Mouse (Mus musculus) forebrain, embryonic 16.5 days (tissue): Measurements from ENCODE around the gene Zbtb34. TPM values are rescaled to one million over a fixed set of nuclear protein-coding genes. Genes with fewer than 3 reads are reported as not detected.

ENCODE experiments used
- ATAC-seq: fragments of 200-750 bp; cut with Nextera tagmentation; 2 replicates; pipeline ENCODE4 v1.8.0; 2017; ENCODE audit warnings: mild to moderate bottlenecking, moderate library complexity
- H3K27ac ChIP-seq: fragments of 300-500 bp; sonication (generic); 2 replicates; pipeline ENCODE4 v1.5.1; 2014; ENCODE audit warnings: low read length, control low read depth
- H3K27me3 ChIP-seq: fragments of 300-500 bp; sonication (generic); replicated peaks from 2 replicates; pipeline ENCODE4 v1.6.1; 2014; ENCODE audit warnings: low read length; ENCODE audit not compliant: control insufficient read depth, insufficient read depth
- H3K36me3 ChIP-seq: fragments of 300-500 bp; sonication (generic); 2 replicates; pipeline ENCODE4 v1.6.1; 2014; ENCODE audit not compliant: control insufficient read depth, insufficient read depth
- H3K4me1 ChIP-seq: fragments of 300-500 bp; sonication (generic); replicated peaks from 2 replicates; pipeline ENCODE4 v1.6.1; 2014; ENCODE audit warnings: low read length; ENCODE audit not compliant: control insufficient read depth, insufficient read depth
- H3K4me2 ChIP-seq: fragments of 300-500 bp; sonication (generic); 2 replicates; pipeline ENCODE4 v1.6.1; 2014; ENCODE audit warnings: mild to moderate bottlenecking, low read length, control low read depth
- H3K4me3 ChIP-seq: fragments of 300-500 bp; sonication (generic); replicated peaks from 2 replicates; pipeline ENCODE4 v1.5.1; 2014; ENCODE audit warnings: mild to moderate bottlenecking, low read length, control low read depth
- H3K9ac ChIP-seq: fragments of 300-500 bp; sonication (generic); replicated peaks from 2 replicates; pipeline ENCODE4 v1.6.1; 2014; ENCODE audit warnings: low read depth, low read length, control low read depth
- H3K9me3 ChIP-seq: fragments of 300-500 bp; sonication (generic); 2 replicates; pipeline ENCODE4 v1.6.1; 2016; ENCODE audit warnings: low read length; ENCODE audit not compliant: control insufficient read depth
- WGBS: fragments of 180-500 bp; shearing (Covaris S2); extraction: QIAGEN DNeasy Blood & Tissue Kit; methylation state at CpG from one replicate; pipeline ENCODE4 v1.1.7; 2014; 5-methylcytosine and 5-hydroxymethylcytosine counted together
- polyA plus RNA-seq: library from polyadenylated mRNA; unstranded; fragments of >200 nt; fragmentation: Nextera tagmentation; extraction: Ambion mirVana; gene quantifications from 2 replicates; pipeline ENCODE4 v1.2.1, GENCODE M21; 2015

The Zbtb34 gene
- polyA plus RNA-seq, 1 experiment from 2014 or later, result 10.1 TPM

- Histone ChIP-seq H3K4me2 (no peak overlapping the region), H3K36me3 (peaks cover 24% of the 10 kb centered on the region), H3K9ac (no peak overlapping the region), H3K27me3 (no peaks in the 10 kb centered on the region), H3K27ac (no peak overlapping the region), H3K9me3 (no peaks in the 10 kb centered on the region), H3K4me1 (peaks cover 17% of the 10 kb centered on the region), H3K4me3 (no peak overlapping the region)
- WGBS, result 88% methylated on average over 11 of the region's 11 CpGs
- no peak for ATAC-seq
These were observed 20.2 kb upstream of the Zbtb34 start for GRCm38 (mm10) chr2:33451038-33451978.

GRCm38 (mm10) chr2:33449119-33449873 lies 18.2 kb upstream of the Zbtb34 start:
- Histone ChIP-seq H3K27me3 (no peaks in the 10 kb centered on the region), H3K36me3 (peaks cover 22% of the 10 kb centered on the region), H3K4me2 (no peak overlapping the region), H3K9me3 (no peaks in the 10 kb centered on the region), H3K27ac (no peak overlapping the region), H3K4me1 (peaks cover 17% of the 10 kb centered on the region), H3K9ac (no peak overlapping the region), H3K4me3 (no peak overlapping the region)
- ATAC-seq, result no peak
- WGBS, result 89% methylated on average over 22 of the region's 22 CpGs

GRCm38 (mm10) chr2:33446796-33447195 lies 15.7 kb upstream of the Zbtb34 start:
- Histone ChIP-seq H3K9me3 (no peaks in the 10 kb centered on the region), H3K4me2 (no peak overlapping the region), H3K4me1 (no peaks in the 10 kb centered on the region), H3K9ac (no peak overlapping the region), H3K36me3 (peaks cover 7% of the 10 kb centered on the region), H3K4me3 (no peak overlapping the region), H3K27ac (no peak overlapping the region), H3K27me3 (no peaks in the 10 kb centered on the region)
- ATAC-seq, result no peak
- 70% methylated on average over 1 of the region's 1 CpGs for WGBS

- H3K4me1 ChIP-seq, result peaks cover 3% of the 10 kb centered on the region; the same call in 1 of the 2 replicates
- no peak overlapping the region for H3K4me2 ChIP-seq
- no peak overlapping the region for H3K4me3 ChIP-seq
- ATAC-seq, result no peak
- 88% methylated on average over 5 of the region's 5 CpGs for WGBS
- peaks cover 1% of the 10 kb centered on the region for H3K36me3 ChIP-seq
- H3K27me3 ChIP-seq, result no peaks in the 10 kb centered on the region
- no peaks in the 10 kb centered on the region for H3K9me3 ChIP-seq
- H3K27ac ChIP-seq, result no peak overlapping the region
- no peak overlapping the region for H3K9ac ChIP-seq
These were observed 14.6 kb upstream of the Zbtb34 start for GRCm38 (mm10) chr2:33445741-33446140.

- no peak overlapping the region for H3K4me2 ChIP-seq
- peaks cover 5% of the 10 kb centered on the region; the same call in 1 of the 2 replicates for H3K4me1 ChIP-seq
- ATAC-seq, result no peak
These were observed 13.7 kb upstream of the Zbtb34 start for GRCm38 (mm10) chr2:33444862-33445261.

GRCm38 (mm10) chr2:33444358-33444757 lies 13.2 kb upstream of the Zbtb34 start:
- Histone ChIP-seq H3K9me3 (no peaks in the 10 kb centered on the region), H3K27ac (no peak overlapping the region), H3K27me3 (no peaks in the 10 kb centered on the region), H3K4me2 (no peak overlapping the region), H3K36me3 (no peaks in the 10 kb centered on the region), H3K4me3 (no peak overlapping the region), H3K9ac (no peak overlapping the region), H3K4me1 (peaks cover 5% of the 10 kb centered on the region; the same call in 1 of the 2 replicates)
- no peak for ATAC-seq
- 28% methylated on average over 5 of the region's 5 CpGs for WGBS

More at GRCm38 (mm10) chr2:33444862-33445261, 13.7 kb upstream of the Zbtb34 start:
- H3K27me3 ChIP-seq, result no peaks in the 10 kb centered on the region
- H3K9me3 ChIP-seq, result no peaks in the 10 kb centered on the region
- no peak overlapping the region for H3K4me3 ChIP-seq
- no peak overlapping the region for H3K27ac ChIP-seq
- H3K9ac ChIP-seq, result no peak overlapping the region
- no peaks in the 10 kb centered on the region for H3K36me3 ChIP-seq

GRCm38 (mm10) chr2:33442701-33443100 lies 11.6 kb upstream of the Zbtb34 start:
- Histone ChIP-seq H3K9ac (no peak overlapping the region), H3K9me3 (no peaks in the 10 kb centered on the region), H3K4me3 (no peak overlapping the region), H3K27ac (no peak overlapping the region), H3K36me3 (no peaks in the 10 kb centered on the region), H3K4me2 (no peak overlapping the region), H3K4me1 (peaks cover 5% of the 10 kb centered on the region; the same call in 1 of the 2 replicates), H3K27me3 (no peaks in the 10 kb centered on the region)
- ATAC-seq, result no peak
- whole genome bisulfite sequencing, result 46% methylated on average over 4 of the region's 4 CpGs

GRCm38 (mm10) chr2:33440893-33441292 lies 9.8 kb upstream of the Zbtb34 start:
- Histone ChIP-seq H3K4me3 (no peak overlapping the region), H3K9ac (no peak overlapping the region), H3K36me3 (no peaks in the 10 kb centered on the region), H3K27me3 (no peaks in the 10 kb centered on the region), H3K4me1 (peaks cover 11% of the 10 kb centered on the region), H3K9me3 (no peaks in the 10 kb centered on the region), H3K27ac (no peak overlapping the region), H3K4me2 (no peak overlapping the region)
- 21% methylated on average over 4 of the region's 4 CpGs for WGBS
- ATAC-seq, result no peak

GRCm38 (mm10) chr2:33439980-33440670 lies 9.0 kb upstream of the Zbtb34 start:
- Histone ChIP-seq H3K9me3 (no peaks in the 10 kb centered on the region), H3K36me3 (no peaks in the 10 kb centered on the region), H3K9ac (no peak overlapping the region), H3K27me3 (no peaks in the 10 kb centered on the region), H3K4me2 (no peak overlapping the region), H3K4me1 (peaks cover 16% of the 10 kb centered on the region), H3K4me3 (no peak overlapping the region), H3K27ac (no peak overlapping the region)
- 31% methylated on average over 9 of the region's 9 CpGs for WGBS
- no peak for ATAC-seq
